Mouse (Mus musculus) limb, embryonic 12.5 days (tissue): ENCODE measurements around the gene Kcnab1. TPM values are rescaled to one million over a fixed set of nuclear protein-coding genes. Genes with fewer than 3 reads are reported as not detected.

Experiments
- ATAC-seq: fragments of 200-750 bp; cut with Nextera tagmentation; 2 replicates; pipeline ENCODE4 v1.8.0; 2017; ENCODE audit warnings: low read depth, moderate TSS enrichment; ENCODE audit not compliant: insufficient number of reproducible peaks, insufficient read depth, low FRiP score, low TSS enrichment
- H3K27ac ChIP-seq: fragments of 300-500 bp; sonication (generic); 2 replicates; pipeline ENCODE4 v1.5.1; 2016; ENCODE audit warnings: mild to moderate bottlenecking, moderate library complexity
- H3K27me3 ChIP-seq: fragments of 300-500 bp; sonication (generic); 2 replicates; pipeline ENCODE4 v1.6.1; 2016; ENCODE audit warnings: mild to moderate bottlenecking, moderate library complexity
- H3K36me3 ChIP-seq: fragments of 300-500 bp; sonication (generic); 2 replicates; pipeline ENCODE4 v1.6.1; 2016; ENCODE audit warnings: mild to moderate bottlenecking, moderate library complexity
- H3K4me1 ChIP-seq: fragments of 300-500 bp; sonication (generic); replicated peaks from 2 replicates; pipeline ENCODE4 v1.6.1; 2016
- H3K4me2 ChIP-seq: fragments of 300-500 bp; sonication (generic); 2 replicates; pipeline ENCODE4 v1.6.1; 2016; ENCODE audit warnings: mild to moderate bottlenecking, moderate library complexity
- H3K4me3 ChIP-seq: fragments of 300-500 bp; sonication (generic); replicated peaks from 2 replicates; pipeline ENCODE4 v1.5.1; 2016; ENCODE audit warnings: mild to moderate bottlenecking
- H3K9ac ChIP-seq: fragments of 300-500 bp; sonication (generic); replicated peaks from 2 replicates; pipeline ENCODE4 v1.6.1; 2016; ENCODE audit warnings: mild to moderate bottlenecking, moderate library complexity
- H3K9me3 ChIP-seq: fragments of 300-500 bp; sonication (generic); 2 replicates; pipeline ENCODE4 v1.6.1; 2016; ENCODE audit warnings: mild to moderate bottlenecking, moderate library complexity
- WGBS: fragments of 180-500 bp; shearing (Covaris S2); methylation state at CpG from one replicate; pipeline ENCODE4 v1.1.7; 2016; 5-methylcytosine and 5-hydroxymethylcytosine counted together
- polyA plus RNA-seq: library from polyadenylated mRNA; unstranded; fragments of >200 nt; fragmentation: Nextera tagmentation; extraction: Ambion mirVana; gene quantifications from 2 replicates; pipeline ENCODE4 v1.2.1, GENCODE M21; 2016

Kcnab1 gene
- polyA plus RNA-seq, 1 experiment from 2014 or later, result 8.5 TPM

DNA sequence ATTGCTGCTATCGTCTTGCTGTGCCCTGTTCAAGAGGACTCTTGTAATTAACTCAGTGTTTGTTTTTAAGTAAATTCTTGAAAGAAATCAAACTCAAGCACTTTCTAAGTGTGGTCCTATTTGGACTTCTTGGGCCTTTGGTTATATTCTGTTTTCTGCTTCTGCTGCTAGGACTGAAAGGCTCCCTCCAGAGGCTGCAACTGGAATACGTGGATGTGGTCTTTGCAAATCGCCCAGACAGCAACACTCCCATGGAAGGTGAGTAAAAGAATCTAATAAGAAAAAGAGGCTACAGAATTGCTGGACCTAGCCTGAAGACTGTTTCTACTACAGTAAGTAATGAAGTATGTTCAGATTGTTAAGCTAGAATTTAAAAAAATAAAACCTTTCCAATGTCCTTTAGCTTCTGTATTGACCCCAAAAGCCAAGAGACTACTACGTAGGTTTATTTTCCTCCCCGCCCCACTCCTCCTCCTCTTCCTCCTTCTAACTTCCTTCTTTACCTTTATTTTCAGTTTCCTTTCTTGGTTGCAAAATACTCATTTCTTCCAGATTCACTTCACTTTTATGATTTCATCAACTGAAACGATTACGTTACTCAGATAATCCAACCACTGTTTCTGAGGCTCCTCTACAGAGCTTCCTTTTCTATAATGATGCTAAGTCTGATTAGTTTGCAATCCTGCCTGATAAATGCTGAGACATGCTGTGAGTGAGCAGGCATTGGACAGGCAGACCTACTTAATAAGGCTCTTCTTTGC is 210.2 kb downstream of the Kcnab1 start:
- H3K9ac ChIP-seq, result no peak overlapping the region
- H3K4me1 ChIP-seq, result no peaks in the 10 kb centered on the region
- no peak overlapping the region for H3K4me2 ChIP-seq
- no peaks in the 10 kb centered on the region for H3K36me3 ChIP-seq
- 72% methylated on average over 7 of the region's 7 CpGs for WGBS
- no peak overlapping the region for H3K4me3 ChIP-seq
- H3K9me3 ChIP-seq, result no peaks in the 10 kb centered on the region
- no peak for ATAC-seq
- H3K27ac ChIP-seq, result no peak overlapping the region
- no peaks in the 10 kb centered on the region for H3K27me3 ChIP-seq

DNA sequence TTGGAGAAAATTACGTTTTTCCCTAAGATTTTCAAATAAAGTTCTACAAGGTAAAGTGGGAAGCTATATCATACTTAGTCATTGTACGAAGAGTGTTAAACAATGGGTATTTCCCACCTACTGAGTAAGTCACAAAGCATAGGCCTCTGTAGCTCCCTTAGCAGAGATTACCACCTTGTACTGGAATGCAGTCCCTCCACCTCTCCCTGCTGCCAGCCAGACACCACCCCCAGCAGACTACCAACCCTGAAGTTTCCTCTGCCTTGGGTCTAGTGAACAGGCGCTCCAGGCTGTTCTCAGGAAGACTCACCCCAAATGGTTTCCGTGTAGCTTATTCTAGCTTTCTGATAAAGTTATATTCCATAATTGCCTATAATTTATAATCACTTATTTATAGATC is 211.8 kb downstream of the Kcnab1 start:
- no peak overlapping the region for H3K9ac ChIP-seq
- WGBS, result 77% methylated on average over 4 of the region's 4 CpGs

DNA sequence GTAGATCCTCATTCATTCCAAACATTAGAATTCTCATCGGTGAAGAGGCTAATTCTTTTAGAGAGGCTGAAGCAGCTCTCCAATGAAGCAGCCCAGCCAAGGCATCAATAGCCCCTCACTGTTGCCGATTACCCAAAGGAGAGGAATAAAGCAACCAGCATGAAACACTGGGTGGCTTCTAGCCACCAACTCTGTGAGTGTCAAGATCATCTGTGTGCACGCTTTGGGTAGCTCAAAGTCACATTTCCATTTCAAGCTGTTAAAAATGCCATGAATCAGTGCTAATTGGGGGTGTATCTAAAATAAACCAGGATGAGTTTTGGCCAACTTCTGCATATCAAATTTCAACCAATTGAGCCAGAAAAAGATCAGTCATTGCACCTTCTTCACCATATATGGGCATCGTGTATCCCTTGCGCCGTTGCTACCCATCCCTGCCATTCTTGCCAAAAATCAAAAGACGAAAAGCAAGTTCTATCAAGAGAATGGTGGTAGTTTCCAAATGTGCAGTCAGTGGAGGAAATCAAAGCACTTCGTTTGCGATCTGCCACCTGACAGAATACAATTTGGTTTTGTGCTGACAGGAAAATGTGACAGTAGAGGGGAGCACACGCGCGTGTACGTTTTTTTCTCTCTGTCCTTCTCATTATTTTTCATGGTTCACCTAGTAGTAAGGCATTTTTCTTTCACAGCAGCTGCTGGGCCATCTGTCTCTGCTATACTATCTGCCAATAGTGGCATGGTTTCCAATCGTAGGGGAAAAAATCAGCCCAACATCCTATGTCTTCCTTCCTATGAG is 213.0 kb downstream of the Kcnab1 start:
- H3K9ac ChIP-seq, result no peak overlapping the region
- H3K4me3 ChIP-seq, result no peak overlapping the region
- H3K27me3 ChIP-seq, result no peaks in the 10 kb centered on the region
- no peaks in the 10 kb centered on the region for H3K9me3 ChIP-seq
- H3K4me1 ChIP-seq, result no peaks in the 10 kb centered on the region
- WGBS, result 89% methylated on average over 14 of the region's 14 CpGs
- no peaks in the 10 kb centered on the region for H3K36me3 ChIP-seq
- no peak for ATAC-seq
- H3K4me2 ChIP-seq, result no peak overlapping the region
- no peak overlapping the region for H3K27ac ChIP-seq

More for the DNA sequence above, 211.8 kb downstream of the Kcnab1 start:
- Histone ChIP-seq H3K36me3 (no peaks in the 10 kb centered on the region), H3K27ac (no peak overlapping the region), H3K9me3 (no peaks in the 10 kb centered on the region), H3K4me3 (no peak overlapping the region), H3K4me1 (no peaks in the 10 kb centered on the region), H3K27me3 (no peaks in the 10 kb centered on the region), H3K4me2 (no peak overlapping the region)
- no peak for ATAC-seq

DNA sequence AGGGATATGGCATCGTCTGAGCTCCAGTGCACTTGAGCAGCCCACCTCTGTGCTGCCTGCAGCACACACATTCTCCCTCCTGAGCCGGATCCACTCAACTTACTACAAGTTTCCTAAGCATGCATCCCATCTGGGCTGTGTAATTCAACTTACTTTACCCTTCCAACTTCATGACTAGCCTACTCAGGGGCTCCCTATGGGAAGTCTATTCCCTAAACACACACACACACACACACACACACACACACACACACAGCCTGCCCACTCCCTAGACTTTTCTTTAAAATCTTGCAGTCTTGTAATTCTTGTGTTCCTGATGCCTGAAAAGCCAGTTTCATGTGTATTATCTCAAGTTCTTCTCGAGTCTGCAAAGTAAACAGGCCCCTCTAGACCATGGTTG is 216.1 kb downstream of the Kcnab1 start:
- H3K4me1 ChIP-seq, result no peaks in the 10 kb centered on the region
- no peak overlapping the region for H3K4me2 ChIP-seq
- no peak overlapping the region for H3K9ac ChIP-seq
- WGBS, result 70% methylated on average over 3 of the region's 3 CpGs
- no peak for ATAC-seq
- H3K27ac ChIP-seq, result no peak overlapping the region
- no peaks in the 10 kb centered on the region for H3K36me3 ChIP-seq
- no peaks in the 10 kb centered on the region for H3K27me3 ChIP-seq
- H3K4me3 ChIP-seq, result no peak overlapping the region
- H3K9me3 ChIP-seq, result no peaks in the 10 kb centered on the region

DNA sequence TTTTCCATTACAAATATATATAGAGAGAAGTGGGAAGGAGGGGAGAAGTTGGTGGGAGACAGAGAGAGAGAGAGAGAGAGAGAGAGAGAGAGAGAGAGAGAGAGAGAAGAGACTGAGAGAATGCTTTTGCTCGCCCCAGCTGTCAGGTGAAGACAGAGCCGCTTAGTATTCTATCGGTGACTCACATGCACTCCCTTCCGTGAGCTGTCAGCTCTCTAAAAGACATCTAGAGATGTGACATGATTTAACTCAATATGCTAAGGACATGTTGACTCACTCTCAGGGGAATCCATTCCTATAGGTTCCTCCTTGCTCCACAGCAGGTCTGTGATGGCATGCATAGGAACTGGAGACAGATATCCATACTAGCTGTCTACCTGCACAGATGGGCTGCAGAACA is 219.6 kb downstream of the Kcnab1 start:
- Histone ChIP-seq H3K9ac (no peak overlapping the region), H3K36me3 (no peaks in the 10 kb centered on the region), H3K4me3 (no peak overlapping the region), H3K4me1 (no peaks in the 10 kb centered on the region), H3K9me3 (no peaks in the 10 kb centered on the region), H3K4me2 (no peak overlapping the region), H3K27ac (no peak overlapping the region), H3K27me3 (no peaks in the 10 kb centered on the region)
- no peak for ATAC-seq
- WGBS, result 79% methylated on average over 4 of the region's 4 CpGs

DNA sequence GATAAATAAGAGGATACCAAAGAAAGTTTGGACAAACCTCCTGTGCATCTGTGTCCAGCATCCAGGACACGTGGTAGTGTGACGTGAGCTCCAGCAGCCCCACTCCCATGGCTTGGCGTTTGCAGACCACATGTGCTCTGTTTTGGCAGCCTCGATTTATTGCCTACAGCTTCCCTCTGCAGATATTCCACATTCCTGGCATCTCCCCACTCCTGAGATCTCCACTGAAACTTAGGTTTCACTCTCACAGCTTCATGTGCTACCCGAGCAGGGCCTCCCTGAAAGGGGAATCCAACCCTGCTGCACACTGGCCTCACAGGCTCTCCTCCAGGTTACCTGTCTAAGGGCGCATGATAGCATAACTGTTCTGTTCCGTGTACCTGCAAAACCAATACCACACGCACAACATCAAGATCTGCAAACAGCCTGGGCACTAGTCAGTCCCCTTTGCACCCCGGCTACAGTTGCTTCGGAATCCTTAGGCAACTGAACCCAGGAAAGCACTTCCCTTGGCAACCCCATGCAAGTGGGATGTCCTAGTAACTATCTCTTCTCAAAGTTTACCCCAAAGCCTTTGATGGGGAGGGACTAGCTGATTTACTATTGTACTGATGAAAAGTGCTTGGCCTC is 228.8 kb downstream of the Kcnab1 start:
- H3K9me3 ChIP-seq, result no peaks in the 10 kb centered on the region
- no peak overlapping the region for H3K4me3 ChIP-seq
- H3K36me3 ChIP-seq, result no peaks in the 10 kb centered on the region
- no peaks in the 10 kb centered on the region for H3K27me3 ChIP-seq
- no peak overlapping the region for H3K9ac ChIP-seq
- H3K27ac ChIP-seq, result 0 out of 2 replicates have a peak overlapping the region, but pooled peaks have one; percentile 45
- peak; percentile 78 for ATAC-seq
- 52% methylated on average over 10 of the region's 10 CpGs for WGBS
- H3K4me1 ChIP-seq, result peaks cover 6% of the 10 kb centered on the region; the same call in 1 of the 2 replicates
- H3K4me2 ChIP-seq, result no peak overlapping the region

DNA sequence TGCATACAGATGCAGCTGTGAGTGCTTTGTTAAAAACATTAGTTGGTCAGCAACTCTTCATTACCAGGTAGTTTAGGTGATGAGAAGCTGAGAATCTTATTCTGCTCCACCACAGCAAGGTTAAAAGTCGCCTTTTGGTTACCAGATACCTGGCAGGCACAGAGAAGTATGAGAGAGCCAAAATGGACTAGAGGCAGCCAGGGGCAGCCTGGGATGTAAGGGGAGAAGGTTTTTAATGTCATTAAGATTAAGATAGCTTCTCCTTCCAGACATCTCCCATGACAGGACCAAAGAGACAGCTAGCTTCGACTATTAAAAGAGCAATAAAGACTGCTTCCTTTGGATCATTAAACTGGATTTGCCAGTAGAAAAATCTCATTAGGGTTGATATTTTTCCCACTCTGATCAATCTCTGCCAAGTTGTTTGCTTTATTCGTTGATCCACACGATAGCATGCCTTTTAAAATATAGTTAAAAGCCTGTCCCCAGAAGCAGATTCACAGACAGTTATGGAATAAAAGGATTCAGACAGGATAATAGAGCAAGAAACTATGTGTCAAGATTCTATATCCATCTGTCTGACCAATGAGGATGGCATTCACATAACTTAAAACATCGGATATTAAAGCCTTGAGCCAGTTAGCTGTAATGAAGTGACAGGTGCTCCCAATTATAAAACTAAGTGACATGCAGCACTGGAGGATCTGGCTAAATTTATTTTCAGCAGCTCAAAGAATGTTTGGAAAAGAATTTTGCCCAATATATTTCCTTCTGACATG is 231.2 kb downstream of the Kcnab1 start:
- H3K4me3 ChIP-seq, result no peak overlapping the region
- WGBS, result 71% methylated on average over 5 of the region's 5 CpGs
- no peak overlapping the region for H3K4me2 ChIP-seq
- no peaks in the 10 kb centered on the region for H3K36me3 ChIP-seq
- no peak overlapping the region for H3K27ac ChIP-seq
- ATAC-seq, result no peak
- H3K9ac ChIP-seq, result no peak overlapping the region
- H3K27me3 ChIP-seq, result no peaks in the 10 kb centered on the region
- H3K9me3 ChIP-seq, result no peaks in the 10 kb centered on the region
- peaks cover 6% of the 10 kb centered on the region; the same call in 1 of the 2 replicates for H3K4me1 ChIP-seq

DNA sequence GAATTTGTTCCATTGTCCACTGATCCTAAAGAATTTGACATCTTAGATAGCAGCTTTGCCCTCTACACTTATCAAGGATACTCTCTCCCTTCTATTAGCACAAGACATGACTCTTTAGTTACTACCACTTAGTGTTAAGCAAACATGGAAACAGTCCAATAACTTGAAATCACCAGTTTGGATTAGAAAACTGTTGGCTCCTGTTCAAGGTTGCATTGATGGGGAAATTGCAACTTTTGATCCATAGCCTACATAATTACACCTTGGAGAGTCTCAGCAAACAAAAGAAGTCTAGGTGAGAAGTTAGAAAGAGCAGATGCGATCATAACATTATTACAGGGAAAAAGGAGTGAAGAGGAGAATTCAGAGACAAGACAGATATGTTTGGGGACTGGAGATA is 237.0 kb downstream of the Kcnab1 start:
- H3K4me2 ChIP-seq, result no peak overlapping the region
- H3K9ac ChIP-seq, result no peak overlapping the region
- H3K36me3 ChIP-seq, result no peaks in the 10 kb centered on the region
- no peak for ATAC-seq
- H3K4me1 ChIP-seq, result no peaks in the 10 kb centered on the region
- H3K27me3 ChIP-seq, result no peaks in the 10 kb centered on the region
- no peak overlapping the region for H3K4me3 ChIP-seq
- WGBS, result 94% methylated on average over 1 of the region's 1 CpGs
- H3K9me3 ChIP-seq, result no peaks in the 10 kb centered on the region
- no peak overlapping the region for H3K27ac ChIP-seq

DNA sequence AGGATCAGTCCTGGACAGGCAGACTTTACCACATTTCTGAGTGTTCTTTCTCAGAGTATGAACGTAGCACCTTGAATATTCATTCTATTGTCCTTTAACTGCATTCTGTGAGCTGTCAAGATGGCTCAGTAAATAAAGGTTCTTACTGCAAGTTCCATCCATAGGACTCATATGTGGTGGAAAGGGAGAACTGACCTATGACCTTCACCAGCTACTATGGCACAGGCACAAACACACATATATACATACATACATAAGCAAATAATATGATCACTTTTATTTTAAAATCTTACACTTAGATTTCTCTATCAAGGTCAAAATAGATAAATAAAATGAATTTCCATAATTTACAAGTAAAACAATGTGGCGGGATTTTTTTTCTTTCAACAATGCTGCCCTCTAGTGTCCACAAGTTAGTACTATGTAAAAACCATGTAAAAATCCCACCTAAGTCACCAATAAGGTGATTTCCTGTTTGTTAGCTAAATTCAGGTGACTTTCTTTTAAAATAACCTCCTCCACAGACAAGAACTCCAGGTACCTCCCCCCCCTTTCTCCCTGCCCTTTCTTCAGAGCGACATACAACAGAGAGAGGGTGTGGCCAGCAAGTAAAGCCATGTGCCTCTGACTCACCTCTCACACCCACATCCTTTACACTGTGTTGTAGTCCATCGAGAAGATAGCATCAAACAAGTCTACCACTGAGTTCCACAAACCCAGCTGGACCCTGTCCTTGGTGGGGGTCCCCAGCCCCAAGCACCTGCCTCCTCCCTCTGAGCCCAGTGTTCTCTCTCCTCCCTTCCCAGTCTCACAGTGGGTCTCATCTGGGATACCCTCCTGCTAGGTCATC is 243.3 kb downstream of the Kcnab1 start:
- Histone ChIP-seq H3K27ac (no peak overlapping the region), H3K36me3 (no peaks in the 10 kb centered on the region), H3K9ac (no peak overlapping the region), H3K27me3 (no peaks in the 10 kb centered on the region), H3K9me3 (no peaks in the 10 kb centered on the region), H3K4me2 (no peak overlapping the region), H3K4me1 (no peaks in the 10 kb centered on the region), H3K4me3 (no peak overlapping the region)
- WGBS, result 46% methylated on average over 4 of the region's 4 CpGs
- ATAC-seq, result no peak

DNA sequence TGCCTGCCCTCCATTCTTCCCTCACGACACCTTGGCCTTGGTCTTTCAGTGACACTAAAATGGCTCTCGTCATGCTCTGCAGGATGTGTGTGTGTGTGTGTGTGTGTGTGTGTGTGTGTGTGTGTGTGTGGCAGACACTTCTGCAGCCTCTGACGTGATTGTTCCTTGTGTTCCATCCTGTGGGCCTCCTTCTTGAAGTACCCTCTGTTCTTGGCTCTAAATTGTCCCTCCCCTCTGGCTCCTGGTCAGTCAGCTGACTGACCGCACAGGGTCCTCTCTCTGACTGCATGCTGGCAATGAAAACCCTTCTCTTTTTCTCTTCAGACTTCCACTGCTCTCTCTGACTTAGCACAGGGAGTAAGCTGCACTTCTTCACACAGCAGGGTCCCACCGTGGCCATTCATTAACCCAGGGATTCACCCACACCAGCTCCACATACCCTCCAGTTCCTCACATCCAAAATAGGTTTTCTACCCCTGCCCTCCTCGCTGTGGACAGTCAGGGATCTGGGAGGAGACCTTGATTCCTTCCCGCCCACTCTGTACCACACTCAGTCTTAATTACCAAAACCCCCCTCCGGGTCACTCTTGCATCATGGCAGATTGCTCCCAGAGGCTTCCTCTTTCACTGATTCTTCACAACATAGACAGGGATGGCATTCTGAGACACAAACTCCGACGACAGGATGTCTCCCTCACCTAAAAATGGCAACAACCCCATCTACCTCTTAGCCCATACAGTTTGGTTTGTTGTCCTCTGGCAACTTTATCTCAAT is 244.3 kb downstream of the Kcnab1 start:
- 78% methylated on average over 10 of the region's 10 CpGs for WGBS
- Histone ChIP-seq H3K27me3 (no peaks in the 10 kb centered on the region), H3K27ac (no peak overlapping the region), H3K36me3 (no peaks in the 10 kb centered on the region), H3K9me3 (no peaks in the 10 kb centered on the region), H3K4me1 (no peaks in the 10 kb centered on the region), H3K9ac (no peak overlapping the region), H3K4me2 (no peak overlapping the region), H3K4me3 (no peak overlapping the region)
- ATAC-seq, result no peak
